Mouse (Mus musculus): ENCODE data around the gene Stox2. TPM values are rescaled to one million over a fixed set of nuclear protein-coding genes. Genes with fewer than 3 reads are reported as not detected.

Gene Stox2
- polyA plus RNA-seq, 1 experiment from 2014 or later = 20.4 TPM

DNA sequence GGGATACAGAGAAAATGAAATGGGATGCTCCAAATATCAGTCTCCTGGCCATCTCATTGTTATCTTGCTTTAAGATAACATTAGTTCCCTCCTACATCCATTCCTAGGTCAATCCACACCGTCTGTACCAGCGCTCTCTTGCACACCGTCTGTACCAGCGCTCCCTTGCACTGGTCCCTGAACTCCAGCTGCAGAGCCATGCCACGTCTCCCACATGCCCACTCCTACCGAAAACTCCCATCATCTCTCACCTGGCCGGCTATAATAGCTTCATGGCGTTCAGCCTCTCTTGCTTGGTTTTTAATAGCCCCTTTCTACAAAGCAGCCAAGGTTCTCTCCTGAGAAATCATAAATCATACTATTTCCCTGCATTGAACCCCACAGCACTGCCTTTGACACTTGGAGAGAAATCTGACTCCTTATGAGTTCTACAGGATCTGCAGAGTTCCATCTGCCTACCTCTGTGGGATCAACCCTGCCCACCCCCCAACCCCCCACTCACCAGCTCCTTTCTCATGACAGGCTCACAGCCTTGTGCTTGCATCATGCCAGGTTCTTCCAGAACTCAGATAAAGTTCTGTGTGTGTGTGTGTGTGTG, 239.4 kb downstream of the Stox2 start:
- no peak for ATAC-seq (ENCODE audit: insufficient number of reproducible peaks, low FRiP score, low TSS enrichment, low read depth)
- no peak overlapping the region; the same call in 1 of the 2 replicates for H3K4me2 ChIP-seq (replicated peaks)
- 66% methylated on average over 8 of the region's 8 CpGs for WGBS

DNA sequence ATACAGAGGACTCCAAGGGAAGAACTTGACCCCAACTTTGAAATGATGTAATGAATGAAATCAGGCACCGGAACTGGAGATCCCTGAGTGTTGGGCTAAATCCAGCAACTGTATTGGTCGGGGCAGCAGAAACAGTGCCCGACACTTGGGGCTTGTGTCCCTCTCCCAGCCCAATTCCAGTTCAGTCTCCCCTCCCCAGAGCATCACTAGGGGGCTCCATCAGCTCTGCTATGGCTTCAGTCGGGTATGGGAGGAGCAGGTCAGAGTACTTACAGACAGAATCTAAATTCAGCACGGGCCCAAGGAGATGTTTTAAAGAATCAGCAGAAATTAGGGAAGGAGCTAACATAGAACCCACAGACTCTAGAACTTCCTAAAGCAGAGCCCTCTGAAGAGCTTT, 240.7 kb downstream of the Stox2 start:
- H3K4me2 ChIP-seq (replicated peaks) = no peak overlapping the region
- H3K27ac ChIP-seq (replicated peaks) = no peak overlapping the region
- 74% methylated on average over 5 of the region's 5 CpGs for WGBS
- no peak overlapping the region for H3K9ac ChIP-seq
- H3K4me1 ChIP-seq = peaks cover 7% of the 10 kb centered on the region; the same call in 1 of the 2 replicates
- no peak for ATAC-seq (ENCODE audit: insufficient number of reproducible peaks, low FRiP score, low TSS enrichment, low read depth)
- no peak overlapping the region for H3K4me3 ChIP-seq (replicated peaks)
- H3K9me3 ChIP-seq (replicated peaks) = no peaks in the 10 kb centered on the region
- H3K27me3 ChIP-seq = no peaks in the 10 kb centered on the region
- peaks cover 11% of the 10 kb centered on the region for H3K36me3 ChIP-seq

More for the DNA sequence above, 239.4 kb downstream of the Stox2 start:
- Histone ChIP-seq H3K4me1 (peaks cover 19% of the 10 kb centered on the region; the same call in 1 of the 2 replicates), H3K4me3 (replicated peaks) (no peak overlapping the region), H3K9me3 (replicated peaks) (no peaks in the 10 kb centered on the region), H3K9ac (no peak overlapping the region), H3K36me3 (0 out of 2 replicates have a peak, but pooled peaks cover under 1% of the 10 kb centered on the region), H3K27me3 (no peaks in the 10 kb centered on the region), H3K27ac (replicated peaks) (no peak overlapping the region)

GRCm38 (mm10) chr8:47196391-47196790, 249.8 kb downstream of the Stox2 start:
- WGBS = 94% methylated on average over 1 of the region's 1 CpGs
- H3K4me1 ChIP-seq = no peaks in the 10 kb centered on the region
- no peak overlapping the region for H3K4me3 ChIP-seq (replicated peaks)
- no peaks in the 10 kb centered on the region for H3K27me3 ChIP-seq
- no peak for ATAC-seq (ENCODE audit: insufficient number of reproducible peaks, low FRiP score, low TSS enrichment, low read depth)
- no peak overlapping the region for H3K9ac ChIP-seq
- H3K4me2 ChIP-seq (replicated peaks) = no peak overlapping the region
- peaks cover 36% of the 10 kb centered on the region for H3K36me3 ChIP-seq
- no peak overlapping the region for H3K27ac ChIP-seq (replicated peaks)
- H3K9me3 ChIP-seq (replicated peaks) = 0 out of 2 replicates have a peak, but pooled peaks cover 4% of the 10 kb centered on the region

- Histone ChIP-seq H3K9ac (no peak overlapping the region), H3K4me2 (replicated peaks) (no peak overlapping the region), H3K36me3 (peaks cover 29% of the 10 kb centered on the region), H3K27me3 (no peaks in the 10 kb centered on the region), H3K4me3 (replicated peaks) (no peak overlapping the region), H3K9me3 (replicated peaks) (0 out of 2 replicates have a peak, but pooled peaks cover 4% of the 10 kb centered on the region), H3K27ac (replicated peaks) (no peak overlapping the region), H3K4me1 (no peaks in the 10 kb centered on the region)
- WGBS = 92% methylated on average over 29 of the region's 29 CpGs
- ATAC-seq (ENCODE audit: insufficient number of reproducible peaks, low FRiP score, low TSS enrichment, low read depth) = no peak
These were observed 252.7 kb downstream of the Stox2 start for GRCm38 (mm10) chr8:47193321-47193996.

GRCm38 (mm10) chr8:47191444-47192365, 254.5 kb downstream of the Stox2 start:
- no peaks in the 10 kb centered on the region for H3K4me1 ChIP-seq
- no peaks in the 10 kb centered on the region for H3K27me3 ChIP-seq
- ATAC-seq (ENCODE audit: insufficient number of reproducible peaks, low FRiP score, low TSS enrichment, low read depth) = no peak
- 0 out of 2 replicates have a peak, but pooled peaks cover 4% of the 10 kb centered on the region for H3K9me3 ChIP-seq (replicated peaks)
- 91% methylated on average over 18 of the region's 18 CpGs for WGBS
- H3K27ac ChIP-seq (replicated peaks) = no peak overlapping the region
- no peak overlapping the region for H3K9ac ChIP-seq
- H3K4me3 ChIP-seq (replicated peaks) = no peak overlapping the region
- no peak overlapping the region for H3K4me2 ChIP-seq (replicated peaks)
- H3K36me3 ChIP-seq = peaks cover 37% of the 10 kb centered on the region

GRCm38 (mm10) chr8:47185396-47185795, 260.8 kb downstream of the Stox2 start:
- Histone ChIP-seq H3K9me3 (replicated peaks) (no peaks in the 10 kb centered on the region), H3K4me3 (replicated peaks) (no peak overlapping the region), H3K36me3 (peaks cover 20% of the 10 kb centered on the region), H3K4me1 (no peaks in the 10 kb centered on the region), H3K27ac (replicated peaks) (no peak overlapping the region), H3K9ac (no peak overlapping the region), H3K4me2 (replicated peaks) (no peak overlapping the region), H3K27me3 (no peaks in the 10 kb centered on the region)
- 68% methylated on average over 6 of the region's 6 CpGs for WGBS
- ATAC-seq (ENCODE audit: insufficient number of reproducible peaks, low FRiP score, low TSS enrichment, low read depth) = no peak

DNA sequence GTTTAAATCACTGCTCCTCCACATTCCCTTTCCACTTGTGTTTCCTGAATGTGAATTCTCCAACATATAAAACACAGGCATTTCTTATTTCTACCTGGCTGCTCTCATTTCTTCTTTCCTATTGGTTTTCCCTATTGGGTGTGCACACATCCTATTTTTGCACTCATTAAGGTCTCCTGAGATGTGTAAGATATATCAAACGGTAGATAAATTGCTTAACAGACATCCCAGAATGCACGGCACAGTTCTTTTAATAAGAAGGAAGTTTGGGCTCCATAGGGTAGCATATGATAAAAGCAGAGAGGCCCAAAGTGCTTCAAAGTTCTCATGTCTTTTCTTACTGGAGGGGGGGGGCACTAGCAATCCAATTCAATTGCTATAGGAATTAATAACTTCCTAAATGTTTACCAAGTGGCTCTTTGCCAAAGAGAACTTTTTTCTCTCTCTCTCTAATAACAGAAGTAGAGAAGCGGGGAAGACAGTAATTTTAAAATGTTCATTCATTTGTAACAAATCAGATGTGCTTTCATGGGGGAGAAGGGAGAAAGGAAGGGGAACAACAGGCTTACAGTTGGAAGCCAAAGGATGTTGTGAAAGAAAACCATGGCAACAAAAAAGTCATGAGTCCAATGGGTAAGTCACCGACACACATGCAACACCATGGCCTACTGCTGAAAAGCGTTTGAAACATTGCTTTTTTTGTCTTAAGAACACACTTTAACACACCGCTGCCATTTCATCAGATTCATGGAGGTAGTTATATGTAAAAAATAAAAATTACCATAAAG, 263.2 kb downstream of the Stox2 start:
- ATAC-seq (ENCODE audit: insufficient number of reproducible peaks, low FRiP score, low TSS enrichment, low read depth) = no peak
- H3K4me3 ChIP-seq (replicated peaks) = no peak overlapping the region
- H3K36me3 ChIP-seq = peaks cover 17% of the 10 kb centered on the region
- H3K9me3 ChIP-seq (replicated peaks) = no peaks in the 10 kb centered on the region
- no peak overlapping the region for H3K27ac ChIP-seq (replicated peaks)
- no peak overlapping the region for H3K4me2 ChIP-seq (replicated peaks)
- 0 out of 2 replicates have a peak, but pooled peaks cover 2% of the 10 kb centered on the region for H3K4me1 ChIP-seq
- 87% methylated on average over 6 of the region's 6 CpGs for WGBS
- H3K9ac ChIP-seq = no peak overlapping the region
- H3K27me3 ChIP-seq = no peaks in the 10 kb centered on the region

DNA sequence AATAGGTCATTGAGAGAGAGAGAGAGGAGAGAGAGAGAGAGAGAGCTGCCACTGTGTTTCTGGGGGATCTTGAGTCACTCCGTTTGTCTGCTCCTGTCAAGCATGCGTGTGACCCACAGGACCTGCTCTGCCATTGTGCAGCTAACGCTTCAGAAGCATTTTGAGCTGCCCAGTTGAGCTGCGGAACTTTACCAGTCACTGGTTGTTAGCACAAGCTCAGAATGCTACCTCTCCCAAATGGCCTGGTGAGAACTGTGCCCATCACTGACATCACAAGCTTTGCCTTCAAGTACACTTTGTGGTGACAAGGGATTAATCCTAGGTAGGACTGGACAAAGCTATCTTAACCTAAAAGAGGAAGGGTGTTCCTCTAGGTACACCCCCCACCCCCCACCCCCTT, 263.9 kb downstream of the Stox2 start:
- peaks cover 12% of the 10 kb centered on the region for H3K36me3 ChIP-seq
- H3K4me1 ChIP-seq = 0 out of 2 replicates have a peak, but pooled peaks cover 2% of the 10 kb centered on the region
- 91% methylated on average over 4 of the region's 4 CpGs for WGBS
- ATAC-seq (ENCODE audit: insufficient number of reproducible peaks, low FRiP score, low TSS enrichment, low read depth) = no peak
- no peak overlapping the region for H3K27ac ChIP-seq (replicated peaks)
- no peak overlapping the region for H3K4me3 ChIP-seq (replicated peaks)
- no peak overlapping the region for H3K4me2 ChIP-seq (replicated peaks)
- H3K9me3 ChIP-seq (replicated peaks) = no peaks in the 10 kb centered on the region
- no peak overlapping the region for H3K9ac ChIP-seq
- no peaks in the 10 kb centered on the region for H3K27me3 ChIP-seq

DNA sequence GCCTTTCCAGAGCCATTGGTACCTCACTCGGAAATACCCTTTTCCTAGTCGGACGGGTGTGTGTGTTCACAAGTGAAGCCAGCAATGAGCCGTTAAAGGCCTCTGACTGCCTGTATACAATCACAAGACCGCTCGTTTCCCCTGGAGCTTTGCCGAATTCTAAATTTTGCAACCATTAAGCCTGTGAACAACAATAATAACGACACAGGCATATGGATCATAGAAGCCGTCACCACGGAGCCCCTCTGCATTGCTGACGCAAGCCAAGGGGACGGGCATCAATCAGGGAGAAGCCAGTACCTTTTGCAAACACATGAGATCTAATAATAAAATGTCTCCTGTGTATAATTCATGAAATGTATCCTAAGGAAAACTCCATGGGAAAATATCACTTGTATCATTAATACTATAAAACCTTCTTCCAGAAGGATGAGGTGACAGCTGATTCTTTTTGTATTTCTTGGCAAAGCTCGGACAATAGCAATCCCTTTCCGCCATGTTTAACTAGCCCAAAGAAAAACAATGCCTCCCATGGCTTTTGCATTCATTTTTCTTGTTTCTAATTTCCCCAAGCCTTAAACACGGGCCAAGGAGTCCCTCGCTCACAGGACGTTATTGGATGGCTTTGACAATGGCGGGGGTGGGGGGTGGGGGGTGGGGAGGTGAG, 265.0 kb downstream of the Stox2 start:
- no peak overlapping the region for H3K4me3 ChIP-seq (replicated peaks)
- no peak for ATAC-seq (ENCODE audit: insufficient number of reproducible peaks, low FRiP score, low TSS enrichment, low read depth)
- H3K9me3 ChIP-seq (replicated peaks) = no peaks in the 10 kb centered on the region
- no peak overlapping the region for H3K9ac ChIP-seq
- H3K4me2 ChIP-seq (replicated peaks) = no peak overlapping the region
- no peak overlapping the region for H3K27ac ChIP-seq (replicated peaks)
- no peaks in the 10 kb centered on the region for H3K27me3 ChIP-seq
- H3K4me1 ChIP-seq = 0 out of 2 replicates have a peak, but pooled peaks cover 2% of the 10 kb centered on the region
- H3K36me3 ChIP-seq = peaks cover 9% of the 10 kb centered on the region
- WGBS = 90% methylated on average over 18 of the region's 18 CpGs

- ATAC-seq (ENCODE audit: insufficient number of reproducible peaks, low FRiP score, low TSS enrichment, low read depth) = no peak
- no peak overlapping the region for H3K9ac ChIP-seq
- no peak overlapping the region for H3K4me2 ChIP-seq (replicated peaks)
- 0 out of 2 replicates have a peak, but pooled peaks cover 2% of the 10 kb centered on the region for H3K4me1 ChIP-seq
- WGBS = 81% methylated on average over 5 of the region's 5 CpGs
- no peaks in the 10 kb centered on the region; the same call in 1 of the 2 replicates for H3K36me3 ChIP-seq
- no peak overlapping the region for H3K4me3 ChIP-seq (replicated peaks)
- no peaks in the 10 kb centered on the region for H3K9me3 ChIP-seq (replicated peaks)
- H3K27ac ChIP-seq (replicated peaks) = no peak overlapping the region
- no peaks in the 10 kb centered on the region for H3K27me3 ChIP-seq
These were observed 266.0 kb downstream of the Stox2 start for GRCm38 (mm10) chr8:47180181-47180580.
